Mouse (Mus musculus) urinary bladder, postnatal 36 days (tissue): ENCODE results near the gene Mmp2.
A peak's percentile ranks its signal among the peaks of the same experiment; 100 is the strongest.
"Not testable (repeated sequence)": the region's sequence is repeated elsewhere in the genome, so short reads cannot be mapped to it uniquely, and the experiment has no call there.

Experiments used
- DNase-seq, 2 experiments: peaks; one replicate each; pipeline ENCODE4 v3.0.0; 2022; ENCODE audit warnings: low spot score in 2 of 2, mixed read lengths in 1 of 2

Gene Mmp2

GRCm38 (mm10) chr8:92827243-92828034 lies at the start of gene Mmp2:
Mmp2 (plus strand) TSS chr8:92827291.
- peak in 1 of 2 experiments; percentile 34 for DNase-seq

GRCm38 (mm10) chr8:92780976-92781375 lies 46.1 kb upstream of the Mmp2 start:
- DNase-seq: peak; percentile 28 to 33

GRCm38 (mm10) chr8:92783906-92784610 lies 43.0 kb upstream of the Mmp2 start:
- no peak for DNase-seq

GRCm38 (mm10) chr8:92790835-92791234 lies 36.3 kb upstream of the Mmp2 start:
- no peak for DNase-seq

GRCm38 (mm10) chr8:92791999-92792398 lies 35.1 kb upstream of the Mmp2 start:
- not testable (repeated sequence) for DNase-seq

GRCm38 (mm10) chr8:92793852-92794580 lies 33.1 kb upstream of the Mmp2 start:
- no peak for DNase-seq

GRCm38 (mm10) chr8:92797527-92797931 lies 29.6 kb upstream of the Mmp2 start:
- no peak for DNase-seq

- DNase-seq: no peak
These were observed 27.7 kb upstream of the Mmp2 start for GRCm38 (mm10) chr8:92799406-92799805.

GRCm38 (mm10) chr8:92801231-92801630 lies 25.9 kb upstream of the Mmp2 start:
- DNase-seq: no peak

GRCm38 (mm10) chr8:92802591-92802990 lies 24.5 kb upstream of the Mmp2 start:
- DNase-seq: no peak

- no peak for DNase-seq
These were observed 14.3 kb upstream of the Mmp2 start for GRCm38 (mm10) chr8:92812773-92813172.

GRCm38 (mm10) chr8:92815661-92816060 lies 11.4 kb upstream of the Mmp2 start:
- no peak for DNase-seq

GRCm38 (mm10) chr8:92817928-92818818 lies 8.9 kb upstream of the Mmp2 start:
- DNase-seq: peak; percentile 88 to 89

GRCm38 (mm10) chr8:92821151-92821550 lies 5.9 kb upstream of the Mmp2 start:
- DNase-seq: no peak

- DNase-seq: no peak
These were observed 4.7 kb upstream of the Mmp2 start for GRCm38 (mm10) chr8:92822386-92822785.

GRCm38 (mm10) chr8:92825991-92826390 lies 1.1 kb upstream of the Mmp2 start:
- no peak for DNase-seq

- DNase-seq: peak in 1 of 2 experiments; percentile 44
These were observed 1.2 kb downstream of the Mmp2 start for GRCm38 (mm10) chr8:92828251-92828743.

- no peak for DNase-seq
These were observed 7.1 kb downstream of the Mmp2 start for GRCm38 (mm10) chr8:92834065-92834731.

GRCm38 (mm10) chr8:92834786-92835500 lies 7.9 kb downstream of the Mmp2 start:
- DNase-seq: no peak

GRCm38 (mm10) chr8:92835901-92836300 lies 8.8 kb downstream of the Mmp2 start:
- no peak for DNase-seq
